Mouse (Mus musculus) thymus, postnatal 0 days (tissue): ENCODE data around the gene Ttc39b. TPM values are rescaled to one million over a fixed set of nuclear protein-coding genes. Genes with fewer than 3 reads are reported as not detected.
"Not testable (repeated sequence)": the region's sequence is repeated elsewhere in the genome, so short reads cannot be mapped to it uniquely, and the experiment has no call there.

Experiments
- DNase-seq: peaks from one replicate; pipeline ENCODE4 v3.0.0-alpha.2; 2015; ENCODE audit warnings: low spot score
- polyA plus RNA-seq: library from polyadenylated mRNA; unstranded; fragments of >200 nt; fragmentation: Nextera tagmentation; extraction: Ambion mirVana; gene quantifications from 2 replicates; pipeline ENCODE4 v1.2.1, GENCODE M21; 2015

The Ttc39b gene
- polyA plus RNA-seq, 1 experiment from 2014 or later, result 2.4 TPM

DNA sequence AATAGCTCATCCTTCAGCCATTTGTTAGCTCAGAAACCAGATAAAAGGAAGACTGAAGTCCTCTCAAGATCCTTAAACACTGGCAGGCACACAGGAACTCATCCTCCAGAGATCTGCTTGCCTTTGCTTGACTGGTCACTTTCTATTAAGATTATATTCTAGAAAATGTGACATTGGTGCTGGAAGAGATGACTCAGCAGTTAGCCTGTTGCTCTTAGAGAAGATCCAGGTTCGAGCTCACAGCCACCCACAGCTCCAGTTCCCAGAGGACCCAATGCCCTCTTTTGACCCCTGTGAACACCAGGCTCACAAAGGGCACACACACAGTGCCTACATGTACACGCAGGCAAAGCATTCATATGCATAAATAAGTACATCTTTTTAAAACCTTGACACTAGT lies 49.8 kb downstream of the Ttc39b start:
- no peak for DNase-seq

DNA sequence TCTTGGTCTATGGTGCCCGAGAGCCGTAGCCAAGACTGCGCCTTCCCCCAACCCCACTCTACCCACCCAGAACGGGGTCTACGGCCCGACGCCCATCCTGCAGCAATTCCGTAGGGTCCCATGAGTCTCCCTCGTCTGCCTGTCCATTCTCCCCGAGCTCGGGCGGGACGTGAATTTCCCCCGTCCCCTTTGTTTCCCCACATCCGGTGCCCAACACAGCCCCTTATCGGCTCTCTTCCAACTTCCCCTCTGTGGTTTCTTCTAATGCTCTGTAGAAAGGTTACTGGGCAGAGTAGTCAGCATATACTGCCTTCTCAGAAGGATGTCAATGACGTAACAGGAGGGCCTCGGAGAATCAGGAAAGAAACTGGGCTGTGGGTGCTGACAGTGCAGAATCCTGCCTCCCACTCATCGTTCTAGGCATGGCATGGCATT lies 50.4 kb downstream of the Ttc39b start:
- peak; percentile 35 for DNase-seq

GRCm38 (mm10) chr4:83272917-83273615 lies 51.0 kb downstream of the Ttc39b start:
- DNase-seq, result no peak

DNA sequence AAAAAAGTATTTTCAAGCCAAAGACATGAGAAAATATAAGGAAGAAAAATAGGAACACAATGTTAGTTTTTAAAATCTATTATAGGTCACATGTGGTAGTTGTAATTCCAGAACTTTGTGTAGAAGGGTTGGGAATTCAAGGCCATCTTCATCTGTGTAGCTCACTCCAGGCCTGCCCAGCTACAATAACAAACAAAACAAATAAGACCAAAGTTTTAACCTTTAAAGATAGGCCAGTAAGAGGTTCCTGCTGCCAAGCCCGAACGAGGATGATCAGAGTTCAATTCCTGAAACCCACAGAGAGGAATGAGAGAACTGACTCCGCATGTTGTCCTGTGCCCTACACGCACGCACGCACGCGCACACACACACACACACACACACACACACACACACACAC lies 53.6 kb downstream of the Ttc39b start:
- no peak for DNase-seq

GRCm38 (mm10) chr4:83269614-83270013 lies 54.4 kb downstream of the Ttc39b start:
- DNase-seq, result no peak

DNA sequence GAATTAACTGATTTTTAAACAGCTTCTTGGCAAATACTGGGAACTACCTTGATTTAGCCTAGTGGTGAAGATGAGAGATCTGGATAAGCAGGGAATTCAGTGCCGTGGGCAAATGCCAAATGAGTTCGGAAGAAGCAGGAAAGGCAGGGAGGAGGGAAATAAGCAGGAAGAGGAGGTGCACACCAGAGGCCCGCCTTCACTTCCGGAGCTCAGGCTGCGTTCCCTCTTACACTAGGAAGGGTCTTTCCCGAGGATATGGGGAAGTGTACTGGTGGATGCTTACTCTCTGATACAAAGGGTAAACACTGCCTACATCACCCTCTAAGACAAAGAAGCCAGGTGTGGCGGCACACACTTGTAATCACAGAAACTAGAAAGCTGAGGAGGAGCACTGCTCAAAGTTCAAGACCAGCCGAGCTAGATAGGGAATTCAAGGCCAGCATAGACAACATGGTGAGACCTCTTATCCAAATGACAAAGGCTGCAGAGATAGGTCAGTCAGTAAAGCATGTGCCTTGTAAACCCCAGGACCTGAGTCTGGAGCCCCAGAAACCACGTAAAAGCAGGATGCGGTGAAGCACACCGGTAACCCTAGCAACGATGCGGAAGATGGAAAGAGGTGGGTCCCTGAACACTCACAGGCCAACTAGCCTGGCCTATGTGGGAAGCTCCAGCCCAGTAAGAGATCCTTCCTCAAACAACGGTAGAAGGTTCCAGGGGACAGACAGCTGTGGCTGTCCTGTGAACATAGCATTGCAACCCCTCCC lies 57.9 kb downstream of the Ttc39b start:
- peak; percentile 45 for DNase-seq

DNA sequence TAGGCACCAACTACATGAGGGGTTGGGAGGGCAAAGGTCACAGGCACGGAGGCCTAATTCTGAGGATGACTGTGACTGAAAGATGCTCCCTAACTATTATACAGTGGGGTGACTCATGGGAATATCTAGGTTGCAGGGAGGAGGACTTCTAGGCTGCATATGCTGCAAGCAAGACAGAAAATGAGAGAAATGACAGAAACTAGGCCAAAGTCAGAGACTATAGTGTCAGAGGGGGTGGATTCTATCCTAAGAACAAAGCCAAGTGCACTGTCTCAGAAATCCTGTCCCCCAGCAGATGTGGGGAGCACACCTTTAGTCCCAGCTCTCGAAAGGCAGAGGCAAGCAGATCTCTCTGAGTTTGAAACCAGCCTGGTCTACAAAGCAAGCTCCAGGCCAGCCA lies 59.2 kb downstream of the Ttc39b start:
- DNase-seq, result no peak

DNA sequence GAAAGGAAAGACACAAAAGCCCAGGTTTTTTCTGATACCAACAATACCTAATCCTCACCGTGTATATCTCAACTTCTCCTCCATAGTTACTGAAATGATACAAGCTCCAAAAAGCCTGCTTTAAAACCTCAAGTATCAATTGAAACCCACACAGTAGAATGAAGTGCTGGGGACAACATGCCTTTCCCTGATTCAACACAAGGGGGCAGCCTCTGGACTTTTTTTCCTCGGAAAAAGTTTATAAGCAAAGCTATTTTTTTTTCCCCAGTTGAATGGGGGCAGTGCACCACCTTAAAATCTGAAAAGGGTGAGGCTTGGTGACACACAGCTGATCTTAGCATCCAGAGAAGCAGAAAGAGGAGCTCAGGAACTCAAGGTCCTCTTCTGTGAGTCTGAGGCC lies 62.1 kb downstream of the Ttc39b start:
- peak; percentile 58 for DNase-seq

DNA sequence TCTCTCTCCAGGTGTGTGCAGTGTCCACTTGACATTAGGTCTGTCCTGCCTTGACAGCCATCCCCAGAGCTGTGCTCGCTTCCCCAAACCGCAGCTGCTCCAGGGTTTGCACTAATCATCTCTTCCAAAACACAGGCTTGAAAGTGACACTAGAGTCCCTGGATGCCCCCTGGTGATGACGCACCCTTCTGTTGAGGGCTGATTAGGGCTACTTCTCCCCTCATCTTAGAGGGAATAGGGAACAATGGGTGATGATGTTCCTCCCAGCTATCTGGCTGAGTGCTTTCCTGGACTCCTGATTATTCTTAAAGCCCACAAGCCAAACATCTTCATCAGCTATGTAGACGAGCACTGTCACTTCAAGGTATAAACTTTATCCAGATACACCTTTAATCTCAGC lies 64.4 kb downstream of the Ttc39b start:
- DNase-seq, result no peak

- no peak for DNase-seq
Observed at GRCm38 (mm10) chr4:83258273-83258672, 65.8 kb downstream of the Ttc39b start.

DNA sequence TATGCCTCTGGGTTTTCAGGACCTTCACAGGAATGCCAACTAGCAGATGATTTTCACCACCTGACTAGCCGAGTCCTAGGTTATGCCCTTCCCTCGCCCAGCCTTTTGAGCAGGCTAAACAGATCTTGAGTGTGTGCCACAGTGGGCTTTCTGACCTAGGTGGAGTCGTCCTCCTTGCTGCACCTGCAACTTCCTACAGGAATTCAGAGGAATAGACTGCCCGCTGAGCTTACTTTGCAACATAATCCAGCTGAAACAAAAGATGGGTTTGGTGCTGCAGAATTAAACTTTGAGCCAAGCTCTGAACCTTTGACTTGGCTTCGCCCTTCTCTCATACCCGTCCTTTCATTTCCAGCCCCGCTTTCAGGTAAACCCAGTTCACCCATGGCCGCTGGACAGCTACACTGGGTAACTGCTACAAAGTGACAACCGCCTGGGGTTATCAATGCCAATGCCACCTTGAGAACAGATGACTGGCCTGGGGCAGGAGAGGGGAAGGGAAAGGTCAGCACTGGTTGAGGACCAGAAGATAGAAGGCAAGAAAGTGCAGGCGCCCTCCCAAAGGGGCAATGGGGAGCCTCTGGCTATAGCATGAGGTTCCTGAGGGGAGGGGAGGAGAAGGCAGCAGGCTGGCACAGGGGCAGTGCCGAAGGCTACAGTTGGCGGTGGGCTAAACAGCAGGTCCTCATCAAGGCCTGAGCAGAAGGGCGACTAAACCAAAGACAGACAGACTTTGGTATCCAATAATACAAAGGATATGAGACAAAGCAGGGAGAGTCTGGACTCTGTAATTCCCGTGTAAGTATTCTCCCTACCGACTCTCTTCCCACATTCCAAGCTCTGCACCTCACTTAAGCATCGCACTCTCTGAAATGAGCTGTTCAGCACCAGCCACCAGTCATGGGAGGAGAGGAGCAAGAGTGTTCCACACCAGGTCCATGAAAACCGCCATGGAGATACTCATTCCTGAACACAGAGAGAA lies 66.5 kb downstream of the Ttc39b start:
- no peak for DNase-seq

DNA sequence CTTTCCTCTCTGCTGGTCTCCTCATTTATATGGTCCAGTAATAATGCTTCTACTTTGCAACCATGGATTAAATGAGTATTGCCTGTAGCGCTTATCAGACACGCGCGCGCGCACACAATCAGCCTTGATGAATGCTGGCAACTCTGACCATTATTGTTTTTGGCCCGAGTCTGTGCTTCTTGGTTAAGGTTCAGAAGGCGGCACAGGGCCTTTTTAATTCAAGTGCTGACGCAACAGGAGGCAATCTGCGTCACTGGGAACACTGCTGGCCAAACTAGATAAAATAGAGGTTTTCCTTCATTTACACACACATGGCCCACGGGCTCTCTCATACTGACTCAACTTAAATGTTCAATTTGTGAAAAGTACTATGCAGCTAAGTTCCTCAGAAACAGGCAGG lies 67.3 kb downstream of the Ttc39b start:
- DNase-seq, result no peak

- no peak for DNase-seq
Observed at GRCm38 (mm10) chr4:83254941-83255340, 69.1 kb downstream of the Ttc39b start.

DNA sequence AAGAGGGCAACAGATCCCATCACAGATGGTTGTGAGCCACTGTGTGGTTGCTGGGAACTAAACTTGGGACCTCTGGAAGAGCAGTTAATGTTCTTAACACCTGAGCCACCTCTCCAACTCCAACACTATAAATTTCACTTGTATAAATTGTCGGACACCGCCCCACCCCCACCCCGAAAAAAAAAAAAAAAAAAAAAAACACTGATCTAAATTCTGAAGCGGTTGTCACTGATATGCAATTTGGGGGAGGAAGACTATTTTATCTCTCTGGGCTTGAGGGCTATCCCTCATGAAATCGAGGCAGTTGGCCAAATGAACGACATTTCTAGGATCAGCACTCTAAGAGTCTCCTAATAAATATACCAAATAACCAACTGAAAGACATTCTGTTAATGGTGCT lies 70.4 kb downstream of the Ttc39b start:
- DNase-seq, result no peak

GRCm38 (mm10) chr4:83243706-83244105 lies 80.3 kb downstream of the Ttc39b start:
- DNase-seq, result no peak

GRCm38 (mm10) chr4:83241630-83242029 lies 82.4 kb downstream of the Ttc39b start:
- no peak for DNase-seq

- no peak for DNase-seq
Observed at GRCm38 (mm10) chr4:83237656-83238055, 86.4 kb downstream of the Ttc39b start.

- not testable (repeated sequence) for DNase-seq
Observed at GRCm38 (mm10) chr4:83235304-83235703, 88.8 kb downstream of the Ttc39b start.

DNA sequence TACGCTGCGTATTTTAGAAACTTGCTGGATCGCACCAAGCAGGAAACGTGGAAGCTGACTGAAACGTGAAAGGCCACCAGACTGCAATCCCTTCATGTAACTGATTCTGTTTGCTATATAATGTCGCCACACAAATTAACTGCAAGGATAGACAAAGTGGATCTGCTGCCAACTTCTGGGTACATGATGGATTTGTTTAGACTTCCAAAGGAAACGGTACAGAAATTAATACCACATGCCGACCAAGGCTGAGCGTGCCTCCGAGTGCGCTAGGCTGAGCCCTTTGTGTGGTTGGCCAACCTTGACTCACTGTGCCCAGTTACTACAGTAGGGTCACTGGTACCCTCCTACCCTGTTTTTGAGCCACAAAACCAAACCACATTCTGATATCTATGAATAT lies 89.3 kb downstream of the Ttc39b start:
- no peak for DNase-seq

- DNase-seq, result peak; percentile 40
Observed at GRCm38 (mm10) chr4:83234132-83234531, 89.9 kb downstream of the Ttc39b start.
